Mouse (Mus musculus): ENCODE measurements around the gene Ppp2ca.

Ppp2ca gene

GRCm38 (mm10) chr11:52098398-52098946, at the start of gene Ppp2ca:
Gene Ppp2ca, plus strand, starts transcription at chr11:52098681.
- DNase-seq (ENCODE audit: low read depth, low spot score) = peak; percentile 96

- no peak for DNase-seq (ENCODE audit: low read depth, low spot score)
These were observed 45.1 kb upstream of the Ppp2ca start for GRCm38 (mm10) chr11:52053371-52053770.

GRCm38 (mm10) chr11:52054728-52055127, 43.8 kb upstream of the Ppp2ca start:
- no peak for DNase-seq (ENCODE audit: low read depth, low spot score)

- no peak for DNase-seq (ENCODE audit: low read depth, low spot score)
These were observed 42.3 kb upstream of the Ppp2ca start for GRCm38 (mm10) chr11:52056198-52056597.

- DNase-seq (ENCODE audit: low read depth, low spot score) = no peak
These were observed 39.5 kb upstream of the Ppp2ca start for GRCm38 (mm10) chr11:52059001-52059400.

GRCm38 (mm10) chr11:52060315-52060714, 38.2 kb upstream of the Ppp2ca start:
- no peak for DNase-seq (ENCODE audit: low read depth, low spot score)

- no peak for DNase-seq (ENCODE audit: low read depth, low spot score)
These were observed 36.1 kb upstream of the Ppp2ca start for GRCm38 (mm10) chr11:52062406-52062805.

- DNase-seq (ENCODE audit: low read depth, low spot score) = no peak
These were observed 34.1 kb upstream of the Ppp2ca start for GRCm38 (mm10) chr11:52064398-52064797.

GRCm38 (mm10) chr11:52065841-52066240, 32.6 kb upstream of the Ppp2ca start:
- no peak for DNase-seq (ENCODE audit: low read depth, low spot score)

- no peak for DNase-seq (ENCODE audit: low read depth, low spot score)
These were observed 26.7 kb upstream of the Ppp2ca start for GRCm38 (mm10) chr11:52071768-52072167.

GRCm38 (mm10) chr11:52073528-52074170, 24.8 kb upstream of the Ppp2ca start:
- no peak for DNase-seq (ENCODE audit: low read depth, low spot score)

- no peak for DNase-seq (ENCODE audit: low read depth, low spot score)
These were observed 23.6 kb upstream of the Ppp2ca start for GRCm38 (mm10) chr11:52074626-52075470.

GRCm38 (mm10) chr11:52075794-52076633, 22.5 kb upstream of the Ppp2ca start:
- DNase-seq (ENCODE audit: low read depth, low spot score) = no peak

- no peak for DNase-seq (ENCODE audit: low read depth, low spot score)
These were observed 21.6 kb upstream of the Ppp2ca start for GRCm38 (mm10) chr11:52076742-52077352.

GRCm38 (mm10) chr11:52077939-52078338, 20.5 kb upstream of the Ppp2ca start:
- DNase-seq (ENCODE audit: low read depth, low spot score) = no peak

GRCm38 (mm10) chr11:52079978-52080377, 18.5 kb upstream of the Ppp2ca start:
- no peak for DNase-seq (ENCODE audit: low read depth, low spot score)

GRCm38 (mm10) chr11:52080656-52081055, 17.8 kb upstream of the Ppp2ca start:
- no peak for DNase-seq (ENCODE audit: low read depth, low spot score)

- DNase-seq (ENCODE audit: low read depth, low spot score) = no peak
These were observed 12.7 kb upstream of the Ppp2ca start for GRCm38 (mm10) chr11:52085857-52086203.

- DNase-seq (ENCODE audit: low read depth, low spot score) = no peak
These were observed 12.1 kb upstream of the Ppp2ca start for GRCm38 (mm10) chr11:52086204-52086864.

GRCm38 (mm10) chr11:52089291-52089690, 9.2 kb upstream of the Ppp2ca start:
- no peak for DNase-seq (ENCODE audit: low read depth, low spot score)

- DNase-seq (ENCODE audit: low read depth, low spot score) = no peak
These were observed 7.2 kb upstream of the Ppp2ca start for GRCm38 (mm10) chr11:52091261-52091660.

All from c-Kit-negative CD71-positive TER-119-positive erythroid progenitor cells, embryonic 14.5 days (primary cell).